8 mouse cellular contexts compared by ENCODE assay signal in the genomic region with DNA sequence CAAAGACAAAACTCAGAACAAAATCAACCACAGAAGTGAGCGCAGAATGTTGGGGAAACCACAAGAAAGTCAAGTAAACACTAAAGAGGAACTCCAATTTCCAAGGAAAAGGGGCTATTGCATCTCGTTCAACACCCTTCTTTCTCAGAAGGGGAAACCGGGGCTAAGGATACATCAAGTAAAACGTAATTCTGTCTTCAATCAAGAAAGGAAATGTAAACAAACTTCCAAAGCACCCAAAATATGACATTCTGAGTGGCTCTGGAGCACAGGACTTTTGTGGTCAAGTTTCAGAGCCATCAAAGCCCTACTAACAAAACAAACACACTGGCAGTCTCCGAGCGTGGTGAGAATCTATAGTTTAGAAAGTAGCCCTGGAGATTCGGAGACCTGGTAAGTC. TPM values are rescaled to one million over a fixed set of nuclear protein-coding genes. Genes with fewer than 3 reads are reported as not detected.
DNase-seq lines count a peak whose midpoint lies in the region; ATAC-seq and TF ChIP-seq lines count a peak whose summit lies in the region.

No protein-coding gene starts in this region.

- H3K27me3 ChIP-seq in erythroblast, embryonic 14.5 days (ENCODE audit: control insufficient read depth): peaks cover 2% of the 10 kb centered on the region; the same call in 1 of the 2 replicates
- no peaks in the 10 kb centered on the region for H3K27me3 ChIP-seq in forebrain, postnatal 0 days (ENCODE audit: insufficient read depth, low read length)
- no peaks in the 10 kb centered on the region for H3K27me3 ChIP-seq in liver, postnatal 0 days (ENCODE audit: insufficient read depth, low read length)

- no peak for ATAC-seq in erythroblast, adult 5-6 weeks (replicated peaks; ENCODE audit: low FRiP score, poor library complexity, severe bottlenecking)
- no peak for ATAC-seq in forebrain, postnatal 0 days
- ATAC-seq in liver, postnatal 0 days: no peak

- H3K36me3 ChIP-seq in erythroblast, embryonic 14.5 days (ENCODE audit: control insufficient read depth): no peaks in the 10 kb centered on the region
- no peaks in the 10 kb centered on the region for H3K36me3 ChIP-seq in forebrain, postnatal 0 days (ENCODE audit: insufficient read depth)
- H3K36me3 ChIP-seq in liver, postnatal 0 days (replicated peaks; ENCODE audit: insufficient read depth, low read length): no peaks in the 10 kb centered on the region

- TF ChIP-seq CTCF in forebrain, postnatal 0 days (IDR thresholded peaks at IDR 0.05; ENCODE audit: low read depth): no peak
- TF ChIP-seq CTCF in liver, postnatal 0 days (IDR thresholded peaks at IDR 0.05; ENCODE audit: low read depth): no peak

- peak overlapping the region; percentile 92 for H3K4me2 ChIP-seq in forebrain, postnatal 0 days (ENCODE audit: low read depth)
- peak overlapping the region; percentile 94 for H3K4me2 ChIP-seq in liver, postnatal 0 days (ENCODE audit: low read depth, low read length)

- WGBS in forebrain, postnatal 0 days: 23% methylated on average over 7 of the region's 7 CpGs
- 2% methylated on average over 7 of the region's 7 CpGs for WGBS in liver, postnatal 0 days (ENCODE audit: insufficient replicate concordance)

- no peaks in the 10 kb centered on the region for H3K9me3 ChIP-seq in erythroblast, embryonic 14.5 days (ENCODE audit: control insufficient read depth, low read length)
- H3K9me3 ChIP-seq in forebrain, postnatal 0 days (ENCODE audit: low read length): no peaks in the 10 kb centered on the region
- no peaks in the 10 kb centered on the region for H3K9me3 ChIP-seq in liver, postnatal 0 days (ENCODE audit: low read length)

- H3K4me3 ChIP-seq in erythroblast, embryonic 14.5 days (replicated peaks): peak overlapping the region; percentile 86
- peak overlapping the region; percentile 54 for H3K4me3 ChIP-seq in forebrain, postnatal 0 days (ENCODE audit: low read depth, low read length)
- peak overlapping the region; percentile 92 for H3K4me3 ChIP-seq in liver, postnatal 0 days (ENCODE audit: low read depth, low read length)

- H3K9ac ChIP-seq in forebrain, postnatal 0 days: peak overlapping the region; percentile 48; the same call in 1 of the 2 replicates
- H3K9ac ChIP-seq in liver, postnatal 0 days (replicated peaks): peak overlapping the region; percentile 86

- H3K4me1 ChIP-seq in erythroblast, embryonic 14.5 days (ENCODE audit: control insufficient read depth): peaks cover 41% of the 10 kb centered on the region
- H3K4me1 ChIP-seq in forebrain, postnatal 0 days (ENCODE audit: insufficient read depth): no peaks in the 10 kb centered on the region
- H3K4me1 ChIP-seq in liver, postnatal 0 days (ENCODE audit: insufficient read depth): peaks cover 26% of the 10 kb centered on the region

- H3K27ac ChIP-seq in forebrain, postnatal 0 days (ENCODE audit: low read depth, low read length): no peak overlapping the region
- H3K27ac ChIP-seq in liver, postnatal 0 days (ENCODE audit: low read depth): peak overlapping the region; percentile 95

- no peak for TF ChIP-seq EP300 in liver, postnatal 0 days (IDR thresholded peaks at IDR 0.05; ENCODE audit: low read depth)

- DNase-seq in CD4-positive helper T cell, adult 2 months (ENCODE audit: low read depth, low spot score): peak; percentile 56
- DNase-seq in forebrain, postnatal 0 days: no peak
- DNase-seq in liver, postnatal 0 days: no peak
- no peak for DNase-seq in thymus, postnatal 25 days
- DNase-seq in adrenal gland, adult (ENCODE audit: inconsistent age in 2 of 2, low spot score in 1 of 2): no peak
- no peak for DNase-seq in gastrocnemius, postnatal 4 days (ENCODE audit: low spot score in 2 of 2)

RNA-seq across cellular contexts. Expression of a gene that starts 0.8 kb away (rescaled TPM):
- 0.06 and 0.13 TPM in 2 replicates for polyA plus RNA-seq in erythroblast, embryonic 14.5 days (2012)
- 7.9 and 11.5 TPM in 2 replicates for total RNA-seq in erythroblast, adult 5-6 weeks (2015; ENCODE audit: low replicate concordance)
- total RNA-seq in erythroblast, adult 5-6 weeks (2017; ENCODE audit: low replicate concordance): 7.1 and 10.3 TPM in 2 replicates
- total RNA-seq in forebrain, postnatal 0 days (2014; rRNA removed): 7.5 and 8.8 TPM in 2 replicates
- polyA plus RNA-seq in forebrain, postnatal 0 days (2015; fragmentation: Nextera tagmentation; extraction: Ambion mirVana): 3.3 and 4.6 TPM in 2 replicates
- 7.8 and 8.8 TPM in 2 replicates for polyA plus RNA-seq in liver, postnatal 0 days (2015; fragmentation: Nextera tagmentation; extraction: Ambion mirVana)
- 10 to 100 TPM; 14.0 to 15.0 TPM for total RNA-seq in gastrocnemius, postnatal 4 days (2021)

RNA-seq across cellular contexts. Expression of a gene that starts 32.9 kb away (rescaled TPM):
- 0.01 TPM in 1 of 2 replicates, not detected in the other for polyA plus RNA-seq in erythroblast, embryonic 14.5 days (2012)
- not detected in 2 replicates for total RNA-seq in erythroblast, adult 5-6 weeks (2015; ENCODE audit: low replicate concordance)
- total RNA-seq in erythroblast, adult 5-6 weeks (2017; ENCODE audit: low replicate concordance): not detected in 2 replicates
- not detected in 2 replicates for total RNA-seq in forebrain, postnatal 0 days (2014; rRNA removed)
- polyA plus RNA-seq in forebrain, postnatal 0 days (2015; fragmentation: Nextera tagmentation; extraction: Ambion mirVana): not detected in 2 replicates
- polyA plus RNA-seq in liver, postnatal 0 days (2015; fragmentation: Nextera tagmentation; extraction: Ambion mirVana): 0.04 and 0.06 TPM in 2 replicates
- total RNA-seq in gastrocnemius, postnatal 4 days (2021): under 1 TPM; 0.16 to 0.17 TPM

RNA-seq across cellular contexts. Expression of a gene that starts 43.4 kb away (rescaled TPM):
- 1.1 and 1.2 TPM in 2 replicates for polyA plus RNA-seq in erythroblast, embryonic 14.5 days (2012)
- 3.1 and 10.4 TPM in 2 replicates for total RNA-seq in erythroblast, adult 5-6 weeks (2015; ENCODE audit: low replicate concordance)
- 7.0 and 29.6 TPM in 2 replicates for total RNA-seq in erythroblast, adult 5-6 weeks (2017; ENCODE audit: low replicate concordance)
- total RNA-seq in forebrain, postnatal 0 days (2014; rRNA removed): 52.4 and 54.8 TPM in 2 replicates
- 151 and 152 TPM in 2 replicates for polyA plus RNA-seq in forebrain, postnatal 0 days (2015; fragmentation: Nextera tagmentation; extraction: Ambion mirVana)
- 41.3 and 41.4 TPM in 2 replicates for polyA plus RNA-seq in liver, postnatal 0 days (2015; fragmentation: Nextera tagmentation; extraction: Ambion mirVana)
- 10 to 100 TPM; 32.1 to 34.1 TPM for total RNA-seq in gastrocnemius, postnatal 4 days (2021)
